Mouse (Mus musculus) MEL (cell line): ENCODE data around the gene Pigk. TPM values are rescaled to one million over a fixed set of nuclear protein-coding genes. Genes with fewer than 3 reads are reported as not detected.

Source experiments
- DNase-seq: peaks from one replicate; pipeline ENCODE4 v3.0.0; 2011; ENCODE audit warnings: low read depth, low spot score
- H3K27ac ChIP-seq: 2 replicates; pipeline ENCODE4 v1.5.1; 2012; ENCODE audit warnings: low read depth, mild to moderate bottlenecking, control low read depth, low read length, moderate library complexity; ENCODE audit not compliant: control insufficient read depth
- H3K27me3 ChIP-seq, 2 experiments: fragments of 150-350 bp in 1 of 2; sonication (generic) in 1 of 2; 2 replicates each; pipeline ENCODE4 v1.6.1; 2012; ENCODE audit warnings: low read length in 2 of 2, mild to moderate bottlenecking in 2 of 2, improper control_type of control experiment in 1 of 2, moderate library complexity in 1 of 2; ENCODE audit not compliant: insufficient read depth in 2 of 2, control insufficient read depth in 1 of 2
- H3K36me3 ChIP-seq, 2 experiments: 2 replicates each; pipeline ENCODE4 v1.6.1; 2012 to 2014; ENCODE audit warnings: low read length in 2 of 2, improper control_type of control experiment in 1 of 2, inconsistent platforms in 1 of 2, mild to moderate bottlenecking in 1 of 2; ENCODE audit not compliant: insufficient read depth in 2 of 2, control insufficient read depth in 1 of 2
- H3K4me1 ChIP-seq, 2 experiments: fragments of 150-350 bp in 1 of 2; sonication (generic) in 1 of 2; 2 replicates each; pipeline ENCODE4 v1.6.1; 2012; ENCODE audit warnings: low read length in 2 of 2, improper control_type of control experiment in 1 of 2, mild to moderate bottlenecking in 1 of 2; ENCODE audit not compliant: insufficient read depth in 2 of 2, control insufficient read depth in 1 of 2
- H3K4me3 ChIP-seq, 2 experiments: fragments of 150-350 bp in 1 of 2; sonication (generic) in 1 of 2; 2 replicates each; pipeline ENCODE4 v1.5.1; 2012; ENCODE audit warnings: low read depth in 2 of 2, low read length in 2 of 2, mild to moderate bottlenecking in 2 of 2, moderate library complexity in 2 of 2, control low read depth in 1 of 2, improper control_type of control experiment in 1 of 2; ENCODE audit not compliant: control insufficient read depth in 1 of 2, insufficient read depth in 1 of 2
- H3K79me2 ChIP-seq: 2 replicates; pipeline ENCODE4 v1.6.1; 2012; ENCODE audit warnings: mild to moderate bottlenecking, low read length, moderate library complexity; ENCODE audit not compliant: control insufficient read depth, poor library complexity, insufficient read depth
- H3K9ac ChIP-seq: 2 replicates; pipeline ENCODE4 v1.6.1; 2012; ENCODE audit warnings: low read depth, mild to moderate bottlenecking, control low read depth, low read length, moderate library complexity; ENCODE audit not compliant: control insufficient read depth, poor library complexity, severe bottlenecking
- H3K9me3 ChIP-seq: fragments of 150-350 bp; sonication (generic); replicated peaks from 2 replicates; pipeline ENCODE4 v1.6.1; 2012; ENCODE audit warnings: mild to moderate bottlenecking, low read length, improper control_type of control experiment, moderate library complexity; ENCODE audit not compliant: insufficient read depth
- BHLHE40 ChIP-seq: IDR thresholded peaks from 2 replicates; pipeline ENCODE4 v1.6.1; 2012; ENCODE audit warnings: low read depth, mild to moderate bottlenecking, inconsistent platforms, low read length, improper control_type of control experiment, borderline replicate concordance
- CHD1 ChIP-seq: IDR thresholded peaks from 2 replicates; pipeline ENCODE4 v1.6.1; 2012; ENCODE audit warnings: low read depth, mild to moderate bottlenecking, inconsistent platforms, low read length, improper control_type of control experiment
- CTCF ChIP-seq, 3 experiments: IDR thresholded peaks in 2 of 3; conservative IDR thresholded peaks in 1 of 3; 2 replicates each; pipeline ENCODE4 v1.5.1; 2011 to 2012; ENCODE audit warnings: low read length in 3 of 3, low read depth in 2 of 3, mild to moderate bottlenecking in 2 of 3, improper control_type of control experiment in 1 of 3, inconsistent platforms in 1 of 3, mixed read lengths in 1 of 3, moderate library complexity in 1 of 3; ENCODE audit not compliant: control insufficient read depth in 1 of 3, insufficient read depth in 1 of 3, poor library complexity in 1 of 3, severe bottlenecking in 1 of 3
- E2F4 ChIP-seq: IDR thresholded peaks from 2 replicates; pipeline ENCODE4 v1.6.1; 2011; ENCODE audit warnings: low read depth, low read length, improper control_type of control experiment, borderline replicate concordance
- ELF1 ChIP-seq: IDR thresholded peaks from 2 replicates; pipeline ENCODE4 v1.6.1; 2014; ENCODE audit warnings: low read depth, mild to moderate bottlenecking, inconsistent platforms, low read length, improper control_type of control experiment, moderate library complexity
- ETS1 ChIP-seq: IDR thresholded peaks from 2 replicates; pipeline ENCODE4 v1.6.1; 2012; ENCODE audit warnings: low read depth, mild to moderate bottlenecking, inconsistent platforms, low read length, improper control_type of control experiment, moderate library complexity
- GABPA ChIP-seq: IDR thresholded peaks from 2 replicates; pipeline ENCODE4 v1.6.1; 2012; ENCODE audit warnings: low read depth, mild to moderate bottlenecking, inconsistent platforms, low read length, improper control_type of control experiment, moderate library complexity
- KAT2A ChIP-seq: conservative IDR thresholded peaks from 2 replicates; pipeline ENCODE4 v1.6.1; 2012; ENCODE audit warnings: low read depth, low read length, improper control_type of control experiment, inconsistent platforms
- MAFK ChIP-seq: IDR thresholded peaks from 2 replicates; pipeline ENCODE4 v1.6.1; 2011; ENCODE audit warnings: low read depth, mild to moderate bottlenecking, low read length, improper control_type of control experiment, borderline replicate concordance
- MAX ChIP-seq: IDR thresholded peaks from 2 replicates; pipeline ENCODE4 v1.6.1; 2011; ENCODE audit warnings: low read length, improper control_type of control experiment
- MAZ ChIP-seq: IDR thresholded peaks from 2 replicates; pipeline ENCODE4 v1.6.1; 2012; ENCODE audit warnings: low read depth, mild to moderate bottlenecking, inconsistent platforms, low read length, improper control_type of control experiment
- MXI1 ChIP-seq: IDR thresholded peaks from 2 replicates; pipeline ENCODE4 v1.6.1; 2011; ENCODE audit warnings: mild to moderate bottlenecking, low read depth, low read length, improper control_type of control experiment
- MYB ChIP-seq: IDR thresholded peaks from 2 replicates; pipeline ENCODE4 v1.6.1; 2011; ENCODE audit warnings: mild to moderate bottlenecking, low read depth, low read length, improper control_type of control experiment
- NELFE ChIP-seq: IDR thresholded peaks from 2 replicates; pipeline ENCODE4 v1.6.1; 2011; ENCODE audit warnings: low read depth, low read length, improper control_type of control experiment
- NRF1 ChIP-seq: IDR thresholded peaks from 2 replicates; pipeline ENCODE4 v1.6.1; 2014; ENCODE audit warnings: low read depth, mild to moderate bottlenecking, inconsistent platforms, low read length, improper control_type of control experiment, moderate library complexity; ENCODE audit not compliant: poor library complexity, insufficient read depth, severe bottlenecking
- POLR2A ChIP-seq, 2 experiments: IDR thresholded peaks; 2 replicates each; pipeline ENCODE4 v1.6.1; 2011 to 2012; ENCODE audit warnings: low read length in 2 of 2, mild to moderate bottlenecking in 2 of 2, control low read depth in 1 of 2, improper control_type of control experiment in 1 of 2, low read depth in 1 of 2, moderate library complexity in 1 of 2; ENCODE audit not compliant: control insufficient read depth in 1 of 2, insufficient read depth in 1 of 2, poor library complexity in 1 of 2
- POLR2AphosphoS2 ChIP-seq: IDR thresholded peaks from 2 replicates; pipeline ENCODE4 v1.6.1; 2011; ENCODE audit warnings: low read length, improper control_type of control experiment
- RAD21 ChIP-seq: IDR thresholded peaks from 2 replicates; pipeline ENCODE4 v1.6.1; 2011; ENCODE audit warnings: mild to moderate bottlenecking, low read depth, low read length, improper control_type of control experiment
- SIN3A ChIP-seq: IDR thresholded peaks from 2 replicates; pipeline ENCODE4 v1.6.1; 2012; ENCODE audit warnings: low read length, improper control_type of control experiment, inconsistent platforms
- TCF12 ChIP-seq: IDR thresholded peaks from 2 replicates; pipeline ENCODE4 v1.6.1; 2014; ENCODE audit warnings: low read depth, mild to moderate bottlenecking, inconsistent platforms, low read length, improper control_type of control experiment, moderate library complexity
- UBTF ChIP-seq: IDR thresholded peaks from 2 replicates; pipeline ENCODE4 v1.6.1; 2012; ENCODE audit warnings: low read depth, mild to moderate bottlenecking, inconsistent platforms, low read length, improper control_type of control experiment, moderate library complexity, borderline replicate concordance; ENCODE audit not compliant: insufficient read depth
- USF1 ChIP-seq: IDR thresholded peaks from 2 replicates; pipeline ENCODE4 v1.6.1; 2014; ENCODE audit warnings: low read depth, mild to moderate bottlenecking, inconsistent platforms, low read length, improper control_type of control experiment, moderate library complexity
- USF2 ChIP-seq, 2 experiments: IDR thresholded peaks; 2 replicates each; pipeline ENCODE4 v1.6.1; 2011 to 2012; ENCODE audit warnings: improper control_type of control experiment in 2 of 2, low read length in 2 of 2, borderline replicate concordance in 1 of 2, inconsistent platforms in 1 of 2, low read depth in 1 of 2, mild to moderate bottlenecking in 1 of 2; ENCODE audit not compliant: insufficient read depth in 1 of 2
- ZC3H11A ChIP-seq: IDR thresholded peaks from 2 replicates; pipeline ENCODE4 v1.6.1; 2012; ENCODE audit warnings: low read depth, mild to moderate bottlenecking, inconsistent platforms, low read length, improper control_type of control experiment
- polyA plus RNA-seq, 2 experiments: library from polyadenylated mRNA; stranded (reverse) in 1 of 2; unstranded in 1 of 2; fragments of >175 nt in 1 of 2; fragments of >200 nt in 1 of 2; gene quantifications; 2 replicates each; pipeline versions ENCODE4 v1.2.1 to v1.2.4; 2012; ENCODE audit warnings: low replicate concordance in 2 of 2, low read depth in 1 of 2; ENCODE audit not compliant: insufficient read length in 2 of 2, insufficient read depth in 1 of 2, missing spikeins in 1 of 2
- total RNA-seq: library from RNA; depleted of rRNA; stranded (reverse); fragments of 300-350 nt; gene quantifications from 2 replicates; pipeline ENCODE4 v1.2.3, GENCODE M21; 2012

The Pigk gene
- total and polyA plus RNA-seq, 3 experiments, result 14.6 to 17.8 TPM; not detected in 1

- Histone ChIP-seq H3K9me3 (no peaks in the 10 kb centered on the region), H3K79me2 (no peaks in the 10 kb centered on the region), H3K4me3 (no peak overlapping the region), H3K27ac (no peak overlapping the region), H3K4me1 (no peaks in the 10 kb centered on the region; a peak in 1 of 4 replicates), H3K36me3 (peaks cover 3% of the 10 kb centered on the region in 2 experiments; a peak in 2 of 4 replicates), H3K27me3 (no peaks in the 10 kb centered on the region), H3K9ac (no peak overlapping the region)
- no peak for DNase-seq
- TF ChIP-seq RAD21, result no peak
- TF ChIP-seq NELFE, result no peak
- no peak for TF ChIP-seq ZC3H11A
- no peak for TF ChIP-seq USF1
- TF ChIP-seq MYB, result no peak
- no peak for TF ChIP-seq SIN3A
- TF ChIP-seq ELF1, result no peak
- no peak for TF ChIP-seq UBTF
These were observed 50.8 kb downstream of the Pigk start for GRCm38 (mm10) chr3:152764516-152765312.

GRCm38 (mm10) chr3:152767485-152767884 is 53.6 kb downstream of the Pigk start:
- Histone ChIP-seq H3K27ac (no peak overlapping the region), H3K9me3 (no peaks in the 10 kb centered on the region), H3K36me3 (peaks cover 3% of the 10 kb centered on the region in 2 experiments; a peak in 2 of 4 replicates), H3K4me3 (no peak overlapping the region), H3K4me1 (no peaks in the 10 kb centered on the region; a peak in 1 of 4 replicates), H3K79me2 (no peaks in the 10 kb centered on the region), H3K9ac (no peak overlapping the region), H3K27me3 (no peaks in the 10 kb centered on the region)
- TF ChIP-seq POLR2A (IDR thresholded peaks at IDR 0.05; ENCODE audit: control insufficient read depth in 1 of 2, insufficient read depth in 1 of 2, low read depth in 1 of 2, low read length in 2 of 2, poor library complexity in 1 of 2) (no peak), BHLHE40 (no peak), E2F4 (no peak), RAD21 (no peak), POLR2AphosphoS2 (no peak), TCF12 (no peak)
- no peak for DNase-seq

GRCm38 (mm10) chr3:152770056-152770455 is 56.2 kb downstream of the Pigk start:
- Histone ChIP-seq H3K36me3 (peaks cover 0 to 3% of the 10 kb centered on the region in 2 experiments; a peak in 2 of 4 replicates), H3K9me3 (no peaks in the 10 kb centered on the region), H3K4me3 (no peak overlapping the region), H3K79me2 (no peaks in the 10 kb centered on the region), H3K27ac (no peak overlapping the region), H3K9ac (no peak overlapping the region), H3K4me1 (no peaks in the 10 kb centered on the region), H3K27me3 (no peaks in the 10 kb centered on the region)
- DNase-seq, result no peak
- TF ChIP-seq NELFE (no peak), RAD21 (no peak), MAZ (no peak), POLR2AphosphoS2 (no peak), CTCF (IDR thresholded peaks at IDR 0.05 in 2 of 3, conservative IDR thresholded peaks at IDR 0.05 in 1 of 3; ENCODE audit: control insufficient read depth in 1 of 3, insufficient read depth in 1 of 3, low read depth in 2 of 3, low read length in 3 of 3, poor library complexity in 1 of 3, severe bottlenecking in 1 of 3) (no peak), POLR2A (IDR thresholded peaks at IDR 0.05; ENCODE audit: control insufficient read depth in 1 of 2, insufficient read depth in 1 of 2, low read depth in 1 of 2, low read length in 2 of 2, poor library complexity in 1 of 2) (no peak), MYB (no peak), ETS1 (no peak), KAT2A (no peak), CHD1 (no peak), NRF1 (no peak), MAX (no peak), USF2 (IDR thresholded peaks at IDR 0.05; ENCODE audit: borderline replicate concordance in 1 of 2, insufficient read depth in 1 of 2, low read depth in 1 of 2, low read length in 2 of 2) (no peak), GABPA (no peak), MXI1 (no peak), MAFK (no peak)
